In the genomic region with DNA sequence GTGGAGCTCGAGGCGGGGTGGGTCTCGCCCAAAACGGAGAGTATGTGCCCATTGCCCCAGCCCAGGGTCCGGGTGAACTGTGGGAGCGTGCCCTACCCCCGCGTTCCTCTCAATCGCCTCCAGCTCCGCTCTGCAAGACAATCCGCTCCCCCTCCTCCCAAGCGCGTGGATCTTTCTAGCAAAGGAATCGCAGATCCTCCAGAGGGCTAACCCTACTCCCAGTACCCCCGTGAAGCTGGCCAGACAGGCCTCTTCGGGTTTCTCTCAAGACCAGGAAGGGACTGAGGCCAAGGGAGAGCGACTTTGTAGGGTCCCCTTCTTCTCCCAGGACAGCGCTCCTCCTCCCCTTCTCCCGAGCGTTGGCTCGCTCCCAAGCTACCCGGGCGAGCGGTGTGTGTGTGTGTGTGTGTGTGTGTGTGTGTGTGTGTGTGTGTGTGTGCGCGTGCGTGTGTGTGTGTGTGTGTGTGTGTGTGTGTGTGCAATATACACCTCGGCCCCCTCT, we compare ENCODE assay signal across 8 mouse cellular contexts. TPM values are rescaled to one million over a fixed set of nuclear protein-coding genes. Genes with fewer than 3 reads are reported as not detected.
DNase-seq lines count a peak whose midpoint lies in the region; ATAC-seq and TF ChIP-seq lines count a peak whose summit lies in the region.

No protein-coding gene starts in this region.

- H3K9me3 ChIP-seq in erythroblast, embryonic 14.5 days (ENCODE audit: control insufficient read depth, low read length): peaks cover 10% of the 10 kb centered on the region
- H3K9me3 ChIP-seq in heart, embryonic 13.5 days: no peaks in the 10 kb centered on the region
- H3K9me3 ChIP-seq in lung, postnatal 0 days (ENCODE audit: low read length): no peaks in the 10 kb centered on the region

- H3K36me3 ChIP-seq in erythroblast, embryonic 14.5 days (ENCODE audit: control insufficient read depth): no peaks in the 10 kb centered on the region
- no peaks in the 10 kb centered on the region for H3K36me3 ChIP-seq in heart, embryonic 13.5 days
- no peaks in the 10 kb centered on the region for H3K36me3 ChIP-seq in lung, postnatal 0 days (ENCODE audit: insufficient read depth, low read length)

- H3K27ac ChIP-seq in heart, embryonic 13.5 days (replicated peaks): peak overlapping the region; percentile 94
- H3K27ac ChIP-seq in lung, postnatal 0 days (ENCODE audit: low read length): peak overlapping the region; percentile 91

- H3K9ac ChIP-seq in heart, embryonic 13.5 days: peak overlapping the region; percentile 90
- peak overlapping the region; percentile 63 for H3K9ac ChIP-seq in lung, postnatal 0 days (replicated peaks; ENCODE audit: low read depth)

- peak; percentile 61 for DNase-seq in adipocyte (ENCODE audit: low spot score)
- DNase-seq in embryo, embryonic 11 days: peak; percentile 62
- DNase-seq in kidney, postnatal 10 days: peak; percentile 68
- DNase-seq in lung, postnatal 0 days (ENCODE audit: low spot score): peak; percentile 64
- peak; percentile 70 for DNase-seq in retina, postnatal 1 day

- TF ChIP-seq EP300 in lung, postnatal 0 days (IDR thresholded peaks at IDR 0.05): no peak

- H3K4me1 ChIP-seq in erythroblast, embryonic 14.5 days (ENCODE audit: control insufficient read depth): peaks cover 34% of the 10 kb centered on the region
- peaks cover 30% of the 10 kb centered on the region for H3K4me1 ChIP-seq in heart, embryonic 13.5 days
- no peaks in the 10 kb centered on the region; the same call in 1 of the 2 replicates for H3K4me1 ChIP-seq in lung, postnatal 0 days (ENCODE audit: insufficient read depth, low read depth, low read length)

- peaks cover 57% of the 10 kb centered on the region for H3K27me3 ChIP-seq in erythroblast, embryonic 14.5 days (ENCODE audit: control insufficient read depth)
- H3K27me3 ChIP-seq in heart, embryonic 13.5 days (replicated peaks): peaks cover 32% of the 10 kb centered on the region
- H3K27me3 ChIP-seq in lung, postnatal 0 days (replicated peaks; ENCODE audit: insufficient read depth, low read length): peaks cover 28% of the 10 kb centered on the region

- H3K4me3 ChIP-seq in erythroblast, embryonic 14.5 days (replicated peaks): peak overlapping the region; percentile 76
- peak overlapping the region; percentile 84 for H3K4me3 ChIP-seq in heart, embryonic 13.5 days
- peak overlapping the region; percentile 85 for H3K4me3 ChIP-seq in lung, postnatal 0 days (ENCODE audit: low read depth, low read length)

- peak overlapping the region; percentile 99 for H3K4me2 ChIP-seq in heart, embryonic 13.5 days
- H3K4me2 ChIP-seq in lung, postnatal 0 days (replicated peaks; ENCODE audit: low read depth, low read length): peak overlapping the region; percentile 95

- no peak for TF ChIP-seq CTCF in lung, postnatal 0 days (IDR thresholded peaks at IDR 0.05)

- ATAC-seq in erythroblast, adult 5-6 weeks (replicated peaks; ENCODE audit: low FRiP score, poor library complexity, severe bottlenecking): no peak
- ATAC-seq in heart, embryonic 13.5 days (ENCODE audit: extremely low read depth, insufficient number of reproducible peaks, low FRiP score, low TSS enrichment): 0 out of 2 replicates have a peak, but pooled peaks have one; percentile 12
- ATAC-seq in lung, postnatal 0 days: peak; percentile 8

- WGBS in heart, embryonic 13.5 days: 0% methylated on average over 22 of the region's 28 CpGs
- 2% methylated on average over 22 of the region's 28 CpGs for WGBS in lung, postnatal 0 days

RNA-seq across cellular contexts. Expression of a gene that starts 7.9 kb away (rescaled TPM):
- 0.03 and 0.05 TPM in 2 replicates for polyA plus RNA-seq in erythroblast, embryonic 14.5 days (2012)
- total RNA-seq in erythroblast, adult 5-6 weeks (2015; ENCODE audit: low replicate concordance): 1.7 and 2.5 TPM in 2 replicates
- 0.70 and 1.1 TPM in 2 replicates for total RNA-seq in erythroblast, adult 5-6 weeks (2017; ENCODE audit: low replicate concordance)
- 2.3 and 2.6 TPM in 2 replicates for polyA plus RNA-seq in heart, embryonic 13.5 days (2015; fragmentation: Nextera tagmentation; extraction: Ambion mirVana)
- polyA plus RNA-seq in lung, postnatal 0 days (2015; fragmentation: Nextera tagmentation; extraction: Ambion mirVana): 2.7 and 2.9 TPM in 2 replicates
